Mouse (Mus musculus): Measurements from ENCODE around the gene Bhmt2. TPM values are rescaled to one million over a fixed set of nuclear protein-coding genes. Genes with fewer than 3 reads are reported as not detected.

Gene Bhmt2
- polyA plus RNA-seq, 1 experiment from 2014 or later = not detected

GRCm38 (mm10) chr13:93607701-93608100 lies 66.4 kb downstream of the Bhmt2 start:
- no peak overlapping the region for H3K27ac ChIP-seq (replicated peaks; ENCODE audit: low read depth, low read length)
- DNase-seq (ENCODE audit: low spot score) = no peak
- WGBS = 92% methylated on average over 3 of the region's 3 CpGs

GRCm38 (mm10) chr13:93606868-93607578 lies 67.1 kb downstream of the Bhmt2 start:
- peak; percentile 38 for DNase-seq (ENCODE audit: low spot score)
- Histone ChIP-seq H3K9me3 (ENCODE audit: control insufficient read depth, low read length) (no peaks in the 10 kb centered on the region), H3K4me2 (ENCODE audit: low read depth, low read length) (no peak overlapping the region), H3K9ac (ENCODE audit: low read depth, low read length) (no peak overlapping the region), H3K27ac (replicated peaks; ENCODE audit: low read depth, low read length) (no peak overlapping the region), H3K36me3 (ENCODE audit: control insufficient read depth, insufficient read depth, low read length) (no peaks in the 10 kb centered on the region), H3K4me3 (ENCODE audit: low read depth, low read length) (no peak overlapping the region), H3K4me1 (ENCODE audit: control insufficient read depth, insufficient read depth, low read length) (no peaks in the 10 kb centered on the region; the same call in 1 of the 2 replicates), H3K27me3 (replicated peaks; ENCODE audit: control insufficient read depth, insufficient read depth, low read length) (no peaks in the 10 kb centered on the region)
- peak; percentile 63; the same call in 1 of the 2 replicates for ATAC-seq (ENCODE audit: low read depth)
- 67% methylated on average over 13 of the region's 13 CpGs for WGBS

More at GRCm38 (mm10) chr13:93607701-93608100, 66.4 kb downstream of the Bhmt2 start:
- Histone ChIP-seq H3K4me3 (ENCODE audit: low read depth, low read length) (no peak overlapping the region), H3K36me3 (ENCODE audit: control insufficient read depth, insufficient read depth, low read length) (no peaks in the 10 kb centered on the region), H3K9ac (ENCODE audit: low read depth, low read length) (no peak overlapping the region), H3K9me3 (ENCODE audit: control insufficient read depth, low read length) (no peaks in the 10 kb centered on the region), H3K27me3 (replicated peaks; ENCODE audit: control insufficient read depth, insufficient read depth, low read length) (no peaks in the 10 kb centered on the region), H3K4me1 (ENCODE audit: control insufficient read depth, insufficient read depth, low read length) (no peaks in the 10 kb centered on the region; the same call in 1 of the 2 replicates), H3K4me2 (ENCODE audit: low read depth, low read length) (no peak overlapping the region)
- ATAC-seq (ENCODE audit: low read depth) = no peak

Other genes starting within 250 kb of the Bhmt2 start
- 6.2 and 6.8 TPM in 2 replicates for gene Jmy, start 174.5 kb downstream of the Bhmt2 start, polyA plus RNA-seq (2014; fragmentation: Nextera tagmentation; extraction: Ambion mirVana)
- 0.08 TPM in 1 of 2 replicates, not detected in the other for gene Bhmt, start 36.3 kb downstream of the Bhmt2 start, polyA plus RNA-seq (2014; fragmentation: Nextera tagmentation; extraction: Ambion mirVana)
- gene Dmgdh, start 131 bp upstream of the Bhmt2 start, polyA plus RNA-seq (2014; fragmentation: Nextera tagmentation; extraction: Ambion mirVana) = 0.07 TPM in 2 replicates
- gene Arsb, start 97.3 kb upstream of the Bhmt2 start, polyA plus RNA-seq (2014; fragmentation: Nextera tagmentation; extraction: Ambion mirVana) = 23.3 and 24.0 TPM in 2 replicates